Mouse (Mus musculus) gastrocnemius, adult 8-10 months (tissue): ENCODE data around the gene Wdr38. TPM values are rescaled to one million over a fixed set of nuclear protein-coding genes. Genes with fewer than 3 reads are reported as not detected.

Experiments
- total RNA-seq, 4 experiments: library from RNA; stranded (reverse); gene quantifications; 2 replicates each; pipeline ENCODE4 v1.2.4; 2022

Wdr38 gene
- total RNA-seq, 4 experiments from 2014 or later, result 0.21 TPM; not detected in 3

Other genes with a start within 250 kb of the Wdr38 start
- gene Nr6a1, start 69.8 kb upstream of the Wdr38 start, total RNA-seq, result 1 to 10 TPM; 4.5 to 7.1 (median 5.3) TPM
- gene Olfml2a, start 65.5 kb upstream of the Wdr38 start, total RNA-seq, result 1 to 10 TPM; 3.1 to 4.6 (median 3.3) TPM
- gene Arpc5l, start 7.9 kb downstream of the Wdr38 start, total RNA-seq, result 100 to 1,000 TPM; 120 to 151 (median 137) TPM
- 100 to 1,000 TPM; 298 to 385 (median 322) TPM for gene Rpl35, start 8.1 kb downstream of the Wdr38 start, total RNA-seq
- 10 to 100 TPM in 2 of 4 experiments, 1 to 10 TPM in 2; 8.9 to 10.5 (median 9.9) TPM for gene Golga1, start 68.1 kb downstream of the Wdr38 start, total RNA-seq
- gene Scai, start 193.3 kb downstream of the Wdr38 start, total RNA-seq, result 1 to 10 TPM; 2.3 to 3.4 (median 2.6) TPM
- gene Ppp6c, start 229.0 kb downstream of the Wdr38 start, total RNA-seq, result 10 to 100 TPM; 56.6 to 65.1 (median 60.5) TPM